Mouse (Mus musculus) bone marrow macrophage, adult 2 months (primary cell): ENCODE data around the gene Pip5k1a.

Experiments used
- CTCF ChIP-seq: IDR thresholded peaks from 2 replicates; pipeline ENCODE4 v1.5.1; 2012; ENCODE audit warnings: low read depth, mild to moderate bottlenecking, low read length, moderate library complexity
- POLR2A ChIP-seq: IDR thresholded peaks from 2 replicates; pipeline ENCODE4 v1.6.1; 2012; ENCODE audit warnings: mild to moderate bottlenecking, low read depth, low read length, borderline replicate concordance

- TF ChIP-seq POLR2A (no peak), CTCF (no peak)
These were observed 76.8 kb downstream of the Pip5k1a start for GRCm38 (mm10) chr3:95029953-95030352.
